Mouse (Mus musculus) kidney, postnatal 36 days (tissue): Measurements from ENCODE around the gene Cd300lg.

Source experiments
- DNase-seq, 2 experiments: peaks; one replicate each; pipeline ENCODE4 v3.0.0; 2021 to 2022; ENCODE audit warnings: mixed read lengths in 2 of 2

Gene Cd300lg

DNA sequence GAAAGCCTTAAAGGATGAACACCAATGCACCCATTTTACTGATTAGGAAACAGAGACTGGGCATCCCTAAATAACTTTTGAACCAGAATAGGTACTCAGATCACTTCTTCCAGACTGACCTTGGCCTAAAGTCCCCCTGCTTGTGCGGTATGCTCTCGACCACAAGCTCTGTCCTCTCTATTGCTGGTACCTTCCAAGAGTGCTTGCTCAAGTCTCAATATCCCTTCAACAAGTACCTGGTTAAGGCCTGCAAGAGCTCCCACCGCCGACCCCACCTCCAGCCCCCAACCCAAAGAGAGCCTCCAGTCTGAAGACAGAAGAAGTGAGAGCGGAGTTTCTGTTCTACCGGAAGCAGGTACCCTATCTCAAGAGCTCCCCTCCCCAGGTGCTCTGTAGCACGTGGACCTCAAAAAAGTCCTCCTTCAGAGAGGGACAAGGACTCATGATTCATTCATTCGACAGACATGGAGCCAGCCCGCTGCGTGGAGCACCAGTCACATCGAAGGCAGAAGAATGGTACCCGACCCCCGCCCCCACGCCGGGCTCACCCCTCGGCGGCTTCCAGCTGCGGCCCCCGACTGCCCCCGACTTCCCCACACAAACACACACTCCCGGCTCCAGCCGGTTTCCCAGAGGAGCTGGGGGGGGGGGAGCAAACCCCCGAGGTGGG lies 15.2 kb upstream of the Cd300lg start:
- DNase-seq = no peak

DNA sequence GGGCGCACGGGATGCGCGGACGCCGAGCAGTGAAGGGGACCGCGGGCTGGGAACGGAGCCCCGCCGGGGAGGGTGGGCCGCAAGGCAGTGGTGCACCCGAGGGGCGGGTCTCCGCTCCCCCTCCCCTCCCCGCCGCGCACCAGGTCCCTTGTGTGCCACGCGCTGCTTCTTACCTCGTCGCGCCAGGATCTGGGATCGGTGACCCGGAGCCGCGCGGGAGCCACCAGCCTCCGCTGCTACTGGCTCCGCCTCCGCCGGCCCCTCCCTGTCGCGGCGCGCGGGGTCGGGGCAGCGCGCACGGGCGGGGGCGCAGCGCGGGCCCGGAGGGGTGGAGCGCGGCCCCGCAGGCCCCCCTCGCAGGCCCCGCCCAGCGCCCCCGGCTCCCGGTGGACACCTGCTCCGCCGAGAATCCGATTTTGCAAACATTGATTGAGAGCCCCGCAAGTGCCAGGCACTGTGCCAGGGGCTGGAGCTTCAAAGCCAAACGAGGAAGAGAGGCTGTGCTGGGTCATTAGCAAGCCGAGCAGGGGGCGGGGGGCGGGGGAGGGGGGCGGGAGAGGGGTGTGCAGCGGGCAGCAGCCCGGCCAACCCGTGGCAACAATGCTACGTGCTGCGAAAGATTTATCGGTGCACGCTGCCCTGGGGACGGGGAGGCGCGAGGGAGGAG lies 14.5 kb upstream of the Cd300lg start:
- DNase-seq = peak; percentile 76 to 82

- no peak for DNase-seq
These were observed 13.8 kb upstream of the Cd300lg start for GRCm38 (mm10) chr11:102027361-102028017.

- no peak for DNase-seq
These were observed 13.1 kb upstream of the Cd300lg start, which contains the start of gene Mpp3 for GRCm38 (mm10) chr11:102028087-102028816. Gene Mpp3, minus strand, starts transcription at chr11:102028461.

DNA sequence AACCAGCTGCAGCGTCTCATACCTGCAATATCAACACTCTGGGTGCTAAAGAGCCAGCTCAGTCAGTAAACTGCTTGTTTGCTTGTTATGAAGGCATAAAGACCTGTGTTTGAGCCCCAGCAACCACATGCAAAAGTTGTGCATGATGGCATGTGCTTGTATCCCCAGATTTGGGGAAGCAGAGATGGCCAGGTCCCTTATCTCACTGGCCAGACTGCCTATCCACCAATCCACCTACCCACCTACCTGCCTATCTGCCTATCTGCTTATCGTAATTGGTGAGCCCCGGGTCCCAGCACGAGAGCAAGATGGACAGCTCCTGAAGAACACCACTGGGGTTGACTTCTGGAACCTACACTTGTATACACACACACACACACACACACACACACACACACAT lies 12.0 kb upstream of the Cd300lg start:
- no peak for DNase-seq

DNA sequence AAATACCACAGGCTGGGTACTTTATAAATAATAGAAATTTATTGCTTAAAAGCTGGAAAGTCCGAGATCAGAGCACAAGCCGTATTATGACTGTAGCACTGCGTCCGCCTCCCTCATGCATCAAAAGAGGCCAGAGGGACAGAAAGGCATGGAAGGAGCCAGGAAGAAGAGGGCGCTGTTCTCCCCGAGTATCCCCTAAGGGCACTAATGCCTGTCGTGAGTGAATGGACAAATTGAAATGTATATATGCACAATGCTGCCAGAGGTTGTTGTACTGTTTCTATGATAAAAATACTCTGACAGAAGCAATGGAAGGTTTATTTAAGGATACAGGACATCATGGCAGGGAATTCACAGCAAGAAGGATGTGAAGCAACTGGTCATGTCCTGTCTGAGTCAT lies 11.3 kb upstream of the Cd300lg start:
- DNase-seq = no peak

GRCm38 (mm10) chr11:102031149-102031548 lies 10.2 kb upstream of the Cd300lg start:
- no peak for DNase-seq

DNA sequence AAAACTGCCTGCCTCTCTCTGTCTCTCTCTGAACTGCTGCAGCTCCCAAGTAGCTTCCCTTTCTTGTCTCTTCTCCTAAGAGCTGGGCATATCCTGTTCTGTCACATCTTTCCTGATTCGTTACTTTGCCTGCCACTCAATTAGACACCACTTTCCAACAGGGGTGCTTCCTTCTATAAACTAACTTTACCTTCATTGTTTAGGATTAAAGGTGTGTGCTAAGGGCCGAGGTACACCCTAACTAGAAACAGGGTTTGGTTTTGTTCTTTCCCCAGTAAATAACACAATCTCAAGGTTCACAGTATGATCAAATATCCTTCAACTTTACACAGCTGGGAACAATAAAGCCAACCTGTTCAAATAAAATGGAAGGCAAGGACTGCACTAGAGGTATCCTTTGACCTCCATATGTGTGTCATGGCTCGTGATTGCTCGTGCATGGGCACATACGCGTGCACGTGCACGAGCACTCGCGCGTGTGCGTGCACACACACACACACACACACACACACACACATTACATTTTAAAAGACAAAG lies 8.2 kb upstream of the Cd300lg start:
- no peak for DNase-seq

GRCm38 (mm10) chr11:102034887-102035286 lies 6.4 kb upstream of the Cd300lg start:
- no peak for DNase-seq

DNA sequence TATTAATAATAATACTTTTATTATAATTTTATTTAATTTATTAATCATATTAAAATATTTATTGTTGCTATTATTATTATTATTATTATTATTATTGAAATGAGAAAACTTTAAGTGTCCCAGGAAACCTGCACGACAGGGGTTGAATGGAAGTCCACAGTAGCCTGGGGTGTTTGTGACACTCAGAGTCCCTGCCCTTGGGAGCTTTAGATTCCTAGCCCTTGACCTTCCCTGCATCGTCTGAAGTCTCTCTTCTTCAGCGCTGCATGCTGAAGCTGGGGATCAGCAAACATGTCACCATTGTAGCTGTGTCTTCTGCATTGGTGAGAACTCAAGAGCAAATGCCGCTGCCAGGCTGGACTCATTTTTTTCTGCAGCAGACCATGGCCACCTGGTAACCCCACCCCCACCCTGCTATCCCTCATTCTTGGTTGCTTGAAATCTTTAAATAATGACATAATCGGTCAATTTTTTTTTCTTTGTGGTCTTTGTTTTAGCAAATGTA lies 5.8 kb upstream of the Cd300lg start:
- DNase-seq = no peak

- no peak for DNase-seq
These were observed 5.0 kb upstream of the Cd300lg start for GRCm38 (mm10) chr11:102036336-102036735.

DNA sequence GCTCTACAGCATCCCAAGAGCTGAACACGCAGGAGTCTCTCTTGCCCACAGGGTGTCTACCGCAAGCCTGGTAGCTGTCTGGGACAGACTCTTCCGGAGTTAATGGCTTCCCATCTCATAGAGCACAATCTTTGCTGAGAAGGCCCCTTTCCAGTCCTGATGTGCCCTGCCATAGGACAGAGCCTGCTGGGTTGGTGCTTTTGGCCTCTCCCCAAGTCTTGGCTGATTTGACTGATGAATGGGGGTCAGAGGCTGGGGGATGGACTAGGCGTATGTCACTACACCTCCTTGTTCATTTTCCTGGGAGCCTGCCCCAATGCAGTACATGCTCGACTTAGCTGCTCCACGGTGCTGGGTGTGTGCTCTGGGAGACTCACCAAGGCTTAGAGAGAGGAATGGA lies 3.5 kb upstream of the Cd300lg start:
- no peak for DNase-seq

GRCm38 (mm10) chr11:102039487-102040137 lies 1.7 kb upstream of the Cd300lg start:
- DNase-seq = no peak

DNA sequence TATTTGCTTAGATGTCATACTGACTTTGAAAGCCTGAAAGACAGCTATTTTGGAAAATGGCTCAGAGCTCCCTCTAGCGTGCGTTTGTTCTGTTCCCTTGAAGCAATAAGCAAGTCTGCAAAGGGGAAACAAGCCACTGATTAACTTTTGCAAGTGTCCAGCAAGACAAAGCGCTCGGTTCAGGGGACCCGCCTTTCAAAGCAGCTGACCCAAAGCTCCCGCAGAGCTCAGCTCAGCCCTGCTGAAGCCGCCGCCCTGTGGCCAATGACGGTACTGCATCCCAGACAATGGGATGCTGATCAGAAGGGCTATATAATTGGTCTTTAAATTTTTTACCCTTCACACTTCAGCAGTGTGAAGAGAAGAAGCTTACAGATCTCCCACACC lies 1.2 kb upstream of the Cd300lg start:
- peak; percentile 96 to 97 for DNase-seq

DNA sequence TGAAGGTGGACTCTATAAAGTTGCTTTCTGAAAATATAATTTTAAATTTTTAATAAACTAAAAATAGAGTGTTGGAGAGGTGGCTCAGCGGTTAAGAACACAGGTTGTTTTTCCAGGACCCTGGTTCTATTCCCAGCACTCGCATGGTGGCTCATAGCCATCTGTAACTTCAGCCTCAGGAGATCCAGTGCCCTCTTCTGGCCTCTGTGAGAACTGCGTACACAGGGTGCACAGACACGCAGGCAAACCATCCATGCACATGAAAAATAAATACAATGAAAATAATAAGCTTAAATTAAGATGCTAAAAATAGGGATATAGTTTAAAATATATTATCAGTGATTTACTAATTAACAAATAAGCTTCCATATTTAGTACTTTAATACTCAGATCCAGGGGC lies 663 bp upstream of the Cd300lg start:
- DNase-seq = no peak

- no peak for DNase-seq
These were observed 1.7 kb downstream of the Cd300lg start for GRCm38 (mm10) chr11:102042971-102043370.

- DNase-seq = no peak
These were observed 2.1 kb downstream of the Cd300lg start for GRCm38 (mm10) chr11:102043381-102043780.

- peak; percentile 58 to 84 for DNase-seq
These were observed 3.4 kb downstream of the Cd300lg start for GRCm38 (mm10) chr11:102044691-102045212.

DNA sequence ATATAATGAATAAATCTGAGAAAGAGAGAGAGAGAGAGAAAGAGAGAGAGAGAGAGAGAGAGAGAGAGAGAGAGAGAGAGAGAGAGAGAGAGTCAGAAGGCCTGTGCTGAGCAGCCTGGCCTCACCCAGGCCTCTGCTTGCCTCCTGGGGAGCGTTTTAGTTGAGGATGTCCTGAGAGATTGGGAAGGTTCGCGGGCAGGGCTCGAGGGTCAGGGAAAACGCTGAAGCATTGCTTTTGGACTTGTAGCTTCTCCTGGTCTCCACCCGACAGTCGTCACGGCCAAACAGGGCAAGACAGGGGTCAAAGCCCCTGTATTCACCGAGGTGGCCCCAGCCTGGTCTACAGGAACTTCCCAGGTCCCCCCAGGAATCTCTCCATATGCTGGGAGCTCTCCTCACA lies 5.3 kb downstream of the Cd300lg start:
- no peak for DNase-seq

GRCm38 (mm10) chr11:102049875-102050482 lies 8.7 kb downstream of the Cd300lg start:
- DNase-seq = peak; percentile 46 to 76

- peak; percentile 81 to 88 for DNase-seq
These were observed 10.2 kb downstream of the Cd300lg start for GRCm38 (mm10) chr11:102051541-102051940.

- DNase-seq = peak; percentile 43
These were observed 10.6 kb downstream of the Cd300lg start for GRCm38 (mm10) chr11:102051954-102052353.
